Mouse (Mus musculus): Measurements from ENCODE around the gene Eif3j1. TPM values are rescaled to one million over a fixed set of nuclear protein-coding genes. Genes with fewer than 3 reads are reported as not detected.

Gene Eif3j1
- polyA plus RNA-seq, 1 experiment from 2014 or later, result 12.0 TPM

Small RNAs within 50 kb of the gene (microRNA-seq; reads per million reads assigned to microRNA genes)
- gene Gm47314 (ENCODE audit: borderline number of aligned reads), result not detected

Other genes with a start within 250 kb of the Eif3j1 start
- gene Frmd5, start 221.5 kb upstream of the Eif3j1 start, polyA plus RNA-seq (2015; fragmentation: Nextera tagmentation; extraction: Ambion mirVana), result 1.8 and 2.2 TPM in 2 replicates
- 23.2 and 24.4 TPM in 2 replicates for gene Casc4, start 161.6 kb upstream of the Eif3j1 start, polyA plus RNA-seq (2015; fragmentation: Nextera tagmentation; extraction: Ambion mirVana)
- 43.6 and 48.0 TPM in 2 replicates for gene Ctdspl2, start 72.5 kb upstream of the Eif3j1 start, polyA plus RNA-seq (2015; fragmentation: Nextera tagmentation; extraction: Ambion mirVana)
- 0.35 and 0.38 TPM in 2 replicates for gene Mageb3, start 72.5 kb upstream of the Eif3j1 start, polyA plus RNA-seq (2015; fragmentation: Nextera tagmentation; extraction: Ambion mirVana)
- gene Spg11, start 89.8 kb downstream of the Eif3j1 start, polyA plus RNA-seq (2015; fragmentation: Nextera tagmentation; extraction: Ambion mirVana), result 7.6 TPM in 2 replicates
- gene B2m, start 119.1 kb downstream of the Eif3j1 start, polyA plus RNA-seq (2015; fragmentation: Nextera tagmentation; extraction: Ambion mirVana), result 329 and 337 TPM in 2 replicates
- gene Trim69, start 132.2 kb downstream of the Eif3j1 start, polyA plus RNA-seq (2015; fragmentation: Nextera tagmentation; extraction: Ambion mirVana), result 0.21 TPM in 1 of 2 replicates, not detected in the other
- 0.08 TPM in 1 of 2 replicates, not detected in the other for gene Patl2, start 157.6 kb downstream of the Eif3j1 start, polyA plus RNA-seq (2015; fragmentation: Nextera tagmentation; extraction: Ambion mirVana)
- gene Terb2, start 157.7 kb downstream of the Eif3j1 start, polyA plus RNA-seq (2015; fragmentation: Nextera tagmentation; extraction: Ambion mirVana), result not detected in 2 replicates
- 24.1 and 28.7 TPM in 2 replicates for gene Sord, start 206.2 kb downstream of the Eif3j1 start, polyA plus RNA-seq (2015; fragmentation: Nextera tagmentation; extraction: Ambion mirVana)

Measured in embryonic facial prominence, embryonic 15.5 days (tissue).